Mouse (Mus musculus) hindbrain, embryonic 16.5 days (tissue): Measurements from ENCODE around the gene Nkpd1. TPM values are rescaled to one million over a fixed set of nuclear protein-coding genes. Genes with fewer than 3 reads are reported as not detected.
A peak's percentile ranks its signal among the peaks of the same experiment; 100 is the strongest.

Experiments used
- ATAC-seq: fragments of 200-750 bp; cut with Nextera tagmentation; 2 replicates; pipeline ENCODE4 v1.8.0; 2017; ENCODE audit warnings: moderate TSS enrichment, moderate library complexity
- H3K27ac ChIP-seq: fragments of 300-500 bp; sonication (generic); 2 replicates; pipeline ENCODE4 v1.5.1; 2014; ENCODE audit warnings: low read depth, mild to moderate bottlenecking, control low read depth, low read length, moderate library complexity
- H3K27me3 ChIP-seq: fragments of 300-500 bp; sonication (generic); replicated peaks from 2 replicates; pipeline ENCODE4 v1.6.1; 2014; ENCODE audit warnings: low read length; ENCODE audit not compliant: control insufficient read depth, insufficient read depth
- H3K36me3 ChIP-seq: fragments of 300-500 bp; sonication (generic); 2 replicates; pipeline ENCODE4 v1.6.1; 2014; ENCODE audit warnings: mild to moderate bottlenecking, low read length, moderate library complexity, mixed read lengths; ENCODE audit not compliant: control insufficient read depth, insufficient read depth
- H3K4me1 ChIP-seq: fragments of 300-500 bp; sonication (generic); 2 replicates; pipeline ENCODE4 v1.6.1; 2014; ENCODE audit warnings: low read depth, low read length; ENCODE audit not compliant: control insufficient read depth, insufficient read depth
- H3K4me2 ChIP-seq: fragments of 300-500 bp; sonication (generic); 2 replicates; pipeline ENCODE4 v1.6.1; 2014; ENCODE audit warnings: mild to moderate bottlenecking, low read length, control low read depth, moderate library complexity
- H3K4me3 ChIP-seq: fragments of 300-500 bp; sonication (generic); 2 replicates; pipeline ENCODE4 v1.5.1; 2014; ENCODE audit warnings: mild to moderate bottlenecking, low read length, control low read depth, moderate library complexity
- H3K9ac ChIP-seq: fragments of 300-500 bp; sonication (generic); 2 replicates; pipeline ENCODE4 v1.6.1; 2014; ENCODE audit warnings: low read depth, mild to moderate bottlenecking, control low read depth, low read length, moderate library complexity
- H3K9me3 ChIP-seq: fragments of 300-500 bp; sonication (generic); 2 replicates; pipeline ENCODE4 v1.6.1; 2014; ENCODE audit warnings: mild to moderate bottlenecking, low read length, moderate library complexity; ENCODE audit not compliant: control insufficient read depth
- WGBS: fragments of 180-500 bp; shearing (Covaris S2); extraction: QIAGEN DNeasy Blood & Tissue Kit; methylation state at CpG from one replicate; pipeline ENCODE4 v1.1.7; 2014; 5-methylcytosine and 5-hydroxymethylcytosine counted together
- polyA plus RNA-seq: library from polyadenylated mRNA; unstranded; fragments of >200 nt; fragmentation: Nextera tagmentation; extraction: Ambion mirVana; gene quantifications from 2 replicates; pipeline ENCODE4 v1.2.1, GENCODE M21; 2015

Gene Nkpd1
- polyA plus RNA-seq: 0.99 and 2.3 TPM in 2 replicates

DNA sequence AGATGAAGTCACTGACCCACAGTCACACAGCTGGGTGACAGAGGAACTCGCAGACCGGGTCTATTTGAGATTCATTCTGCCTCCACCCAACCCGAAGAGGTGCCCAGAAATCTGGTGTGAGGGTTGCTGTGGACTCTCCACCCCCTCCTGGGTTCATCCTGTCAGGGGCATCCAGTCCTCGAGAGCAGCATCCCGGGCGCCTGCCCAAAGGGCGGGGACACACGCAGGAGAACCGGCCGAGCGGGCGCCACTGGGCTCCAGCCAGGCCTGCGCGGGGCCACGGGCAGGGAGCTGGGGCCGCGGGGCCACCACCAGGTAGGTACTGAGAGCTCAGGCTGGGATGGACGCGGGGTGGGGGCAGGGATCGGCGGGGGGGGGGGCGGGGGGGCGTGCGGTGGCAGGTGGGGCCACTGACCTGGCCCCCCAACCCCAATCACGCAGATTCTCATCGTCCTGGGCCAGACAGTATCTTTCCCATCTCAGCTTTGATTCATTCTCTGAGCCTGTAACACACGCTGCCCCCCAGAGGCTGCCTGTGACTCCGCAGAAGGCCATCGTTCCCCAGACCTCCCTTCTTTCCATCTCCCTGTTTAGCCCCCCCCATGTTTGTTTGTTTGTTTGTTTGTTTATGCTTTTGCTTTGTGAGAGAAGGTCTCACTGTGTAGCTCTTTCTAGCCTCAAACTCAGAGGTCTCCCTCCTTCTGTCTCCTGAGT is at the start of gene Nkpd1:
TSS of gene Nkpd1 (plus strand) at position 187 of the 714 bp plus-strand sequence.
- WGBS: 5% methylated on average over 16 of the region's 29 CpGs
- no peak for ATAC-seq
- peaks cover 34% of the 10 kb centered on the region for H3K27me3 ChIP-seq
- peaks cover 9% of the 10 kb centered on the region for H3K4me1 ChIP-seq
- H3K27ac ChIP-seq: no peak within 1 kb of the TSS
- peak within 1 kb of the TSS; percentile 64 for H3K9ac ChIP-seq
- no peaks in the 10 kb centered on the region for H3K9me3 ChIP-seq
- peak within 1 kb of the TSS; percentile 57 for H3K4me2 ChIP-seq
- H3K36me3 ChIP-seq: no peaks in the 10 kb centered on the region
- peak within 1 kb of the TSS; percentile 30; the same call in 1 of the 2 replicates for H3K4me3 ChIP-seq

DNA sequence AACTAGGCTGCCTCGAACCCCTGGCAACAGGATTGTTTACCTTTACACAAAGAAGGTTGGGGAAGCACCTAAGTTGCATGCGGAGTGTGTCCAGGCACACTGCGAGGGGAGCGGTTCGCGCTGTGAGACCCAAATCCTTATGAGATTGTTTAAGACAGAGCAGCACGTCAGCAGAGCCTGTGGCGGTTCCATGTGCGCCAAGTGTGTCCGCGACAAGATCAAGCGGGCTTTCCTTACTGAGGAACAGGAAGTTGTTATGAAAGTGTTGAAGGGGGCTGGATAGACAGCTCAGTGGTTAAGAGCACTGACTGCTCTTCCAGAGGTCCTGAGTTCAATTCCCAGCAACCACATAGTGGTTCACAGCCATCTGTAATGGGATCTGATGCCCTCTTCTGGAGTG is 49.4 kb upstream of the Nkpd1 start:
- no peak overlapping the region for H3K4me2 ChIP-seq
- peaks cover 3% of the 10 kb centered on the region; the same call in 1 of the 2 replicates for H3K9me3 ChIP-seq
- no peak overlapping the region for H3K4me3 ChIP-seq
- no peaks in the 10 kb centered on the region for H3K36me3 ChIP-seq
- no peak overlapping the region for H3K27ac ChIP-seq
- H3K4me1 ChIP-seq: peaks cover 5% of the 10 kb centered on the region; the same call in 1 of the 2 replicates
- peaks cover 45% of the 10 kb centered on the region for H3K27me3 ChIP-seq
- no peak for ATAC-seq
- 67% methylated on average over 12 of the region's 12 CpGs for WGBS
- H3K9ac ChIP-seq: no peak overlapping the region

DNA sequence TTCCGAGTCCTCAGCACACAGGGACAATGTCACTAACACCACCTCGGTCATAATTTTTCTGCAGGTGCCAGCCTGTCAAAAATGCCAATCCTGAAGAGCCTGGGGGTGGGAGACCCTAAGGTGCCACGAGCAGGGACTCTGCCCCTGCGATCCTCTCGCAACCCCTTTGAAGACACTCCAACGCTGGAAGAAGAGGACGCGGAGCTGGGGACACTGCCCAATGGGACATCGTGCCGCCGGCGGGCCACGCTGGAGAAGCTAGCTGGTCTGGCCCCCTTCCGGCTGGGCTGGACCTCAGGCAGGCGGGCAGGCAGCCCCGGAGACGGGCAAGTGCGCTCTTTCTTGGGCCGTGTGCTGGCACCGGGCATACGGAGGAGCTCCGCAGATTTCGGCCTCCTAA is 48.2 kb upstream of the Nkpd1 start:
- Histone ChIP-seq H3K27ac (no peak overlapping the region), H3K4me1 (peaks cover 8% of the 10 kb centered on the region), H3K9ac (no peak overlapping the region), H3K9me3 (peaks cover 3% of the 10 kb centered on the region; the same call in 1 of the 2 replicates), H3K4me3 (no peak overlapping the region; the same call in 1 of the 2 replicates), H3K4me2 (no peak overlapping the region), H3K27me3 (peaks cover 43% of the 10 kb centered on the region), H3K36me3 (no peaks in the 10 kb centered on the region)
- ATAC-seq: no peak
- WGBS: 15% methylated on average over 22 of the region's 23 CpGs

DNA sequence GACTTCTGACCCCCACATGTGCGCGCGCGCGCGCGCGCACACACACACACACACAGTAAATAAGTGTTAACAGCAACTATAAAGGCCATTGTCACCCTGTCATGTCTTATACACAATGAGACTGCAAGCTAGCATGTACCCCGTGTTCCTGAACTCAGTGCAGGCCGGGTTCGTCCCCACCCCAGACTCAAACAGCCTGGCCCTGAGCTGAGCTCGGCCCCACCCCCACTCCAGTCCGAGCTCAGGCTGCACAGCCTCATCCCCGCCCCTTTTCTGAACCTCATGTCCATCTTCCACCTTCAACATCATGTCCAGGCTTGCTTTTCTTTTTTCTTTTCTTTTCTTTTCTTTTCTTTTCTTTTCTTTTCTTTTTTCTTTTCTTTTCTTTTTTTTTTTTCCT is 47.3 kb upstream of the Nkpd1 start:
- 17% methylated on average over 14 of the region's 14 CpGs for WGBS
- Histone ChIP-seq H3K36me3 (no peaks in the 10 kb centered on the region), H3K4me2 (no peak overlapping the region), H3K9me3 (peaks cover 3% of the 10 kb centered on the region; the same call in 1 of the 2 replicates), H3K9ac (no peak overlapping the region), H3K27ac (no peak overlapping the region), H3K4me1 (peaks cover 8% of the 10 kb centered on the region), H3K4me3 (no peak overlapping the region), H3K27me3 (peaks cover 40% of the 10 kb centered on the region)
- ATAC-seq: no peak

DNA sequence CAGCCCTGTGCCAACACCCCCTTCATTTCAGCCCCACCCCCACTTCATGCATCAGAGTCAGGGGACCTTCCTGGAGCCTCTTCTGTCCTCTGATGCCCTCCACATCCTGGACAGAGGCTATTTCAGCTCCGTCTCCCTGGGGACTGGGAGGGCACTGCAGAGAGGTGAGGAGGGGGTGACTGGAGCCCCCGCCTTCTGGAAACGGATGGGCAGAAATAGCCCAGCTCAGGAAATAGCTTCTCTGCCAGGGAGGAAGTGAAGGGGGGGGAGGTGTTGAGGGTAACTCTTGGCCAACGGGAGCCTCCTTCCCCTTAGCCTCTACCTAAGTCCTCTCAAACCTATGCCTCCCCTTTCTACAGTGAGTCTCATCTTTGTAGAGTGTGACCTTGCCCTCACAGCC is 45.2 kb upstream of the Nkpd1 start:
- Histone ChIP-seq H3K4me1 (peaks cover 8% of the 10 kb centered on the region), H3K4me3 (no peak overlapping the region), H3K4me2 (no peak overlapping the region), H3K9me3 (peaks cover 3% of the 10 kb centered on the region; the same call in 1 of the 2 replicates), H3K9ac (no peak overlapping the region), H3K27ac (no peak overlapping the region), H3K36me3 (no peaks in the 10 kb centered on the region), H3K27me3 (peaks cover 47% of the 10 kb centered on the region)
- WGBS: 65% methylated on average over 4 of the region's 4 CpGs
- no peak for ATAC-seq

DNA sequence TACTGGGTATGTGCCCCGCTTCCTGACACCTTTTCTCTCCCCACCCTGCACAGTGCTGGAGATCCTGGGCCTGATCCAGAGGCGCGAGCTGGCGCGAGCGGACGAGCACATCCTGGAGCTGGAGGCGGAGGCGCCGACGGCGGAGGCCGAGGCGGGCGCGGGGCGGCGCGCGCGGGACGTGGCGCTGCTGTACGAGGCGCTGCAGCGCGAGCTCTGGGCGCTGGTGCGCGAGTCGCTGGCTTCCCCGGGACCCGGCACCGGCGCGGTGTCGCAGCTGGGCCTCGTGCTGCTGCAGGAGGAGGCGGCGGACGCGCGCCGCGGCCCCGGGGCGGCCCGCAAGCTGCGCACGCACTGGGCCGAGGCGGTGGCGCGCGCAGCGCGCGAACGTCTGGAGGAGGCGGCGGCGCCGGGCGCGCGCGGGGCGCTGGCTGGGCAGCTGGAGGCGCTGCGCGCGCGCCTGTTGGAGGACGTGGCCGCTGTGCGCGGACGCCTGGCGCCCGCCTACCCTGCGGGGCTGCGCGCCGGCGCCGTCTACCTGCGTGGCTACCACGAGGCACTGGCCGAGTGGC is 43.7 kb upstream of the Nkpd1 start:
- Histone ChIP-seq H3K4me3 (peak overlapping the region; percentile 60), H3K9me3 (peaks cover 3% of the 10 kb centered on the region; the same call in 1 of the 2 replicates), H3K4me2 (peak overlapping the region; percentile 79), H3K27ac (peak overlapping the region; percentile 87), H3K9ac (peak overlapping the region; percentile 79), H3K4me1 (peaks cover 8% of the 10 kb centered on the region), H3K27me3 (peaks cover 48% of the 10 kb centered on the region), H3K36me3 (no peaks in the 10 kb centered on the region)
- 0% methylated on average over 72 of the region's 89 CpGs for WGBS
- peak; percentile 93 for ATAC-seq

DNA sequence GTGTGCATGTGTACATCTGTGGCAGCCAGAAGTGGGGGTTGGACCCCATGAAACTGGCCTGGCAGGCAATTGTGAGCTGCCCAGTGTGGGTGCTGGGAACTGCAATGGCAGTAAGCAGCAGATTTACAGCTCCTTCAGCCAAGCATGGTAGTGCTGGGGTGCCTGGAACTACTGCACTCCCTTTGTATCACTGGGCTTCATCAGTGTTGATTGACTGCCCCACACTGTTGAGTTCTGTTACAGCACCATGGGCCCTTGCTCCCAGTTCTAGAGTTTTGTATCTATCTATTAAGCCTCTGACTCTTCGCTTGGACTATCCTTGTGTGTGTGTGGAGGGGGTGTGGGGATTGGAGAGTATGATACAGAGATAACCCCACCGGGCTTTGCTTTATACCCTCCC is 40.6 kb upstream of the Nkpd1 start:
- H3K4me3 ChIP-seq: no peak overlapping the region
- ATAC-seq: no peak
- 82% methylated on average over 2 of the region's 2 CpGs for WGBS
- no peaks in the 10 kb centered on the region for H3K36me3 ChIP-seq
- no peak overlapping the region for H3K9ac ChIP-seq
- H3K4me2 ChIP-seq: no peak overlapping the region
- no peak overlapping the region for H3K27ac ChIP-seq
- H3K27me3 ChIP-seq: peaks cover 22% of the 10 kb centered on the region
- H3K9me3 ChIP-seq: 0 out of 2 replicates have a peak, but pooled peaks cover under 1% of the 10 kb centered on the region
- H3K4me1 ChIP-seq: peaks cover 3% of the 10 kb centered on the region; the same call in 1 of the 2 replicates

DNA sequence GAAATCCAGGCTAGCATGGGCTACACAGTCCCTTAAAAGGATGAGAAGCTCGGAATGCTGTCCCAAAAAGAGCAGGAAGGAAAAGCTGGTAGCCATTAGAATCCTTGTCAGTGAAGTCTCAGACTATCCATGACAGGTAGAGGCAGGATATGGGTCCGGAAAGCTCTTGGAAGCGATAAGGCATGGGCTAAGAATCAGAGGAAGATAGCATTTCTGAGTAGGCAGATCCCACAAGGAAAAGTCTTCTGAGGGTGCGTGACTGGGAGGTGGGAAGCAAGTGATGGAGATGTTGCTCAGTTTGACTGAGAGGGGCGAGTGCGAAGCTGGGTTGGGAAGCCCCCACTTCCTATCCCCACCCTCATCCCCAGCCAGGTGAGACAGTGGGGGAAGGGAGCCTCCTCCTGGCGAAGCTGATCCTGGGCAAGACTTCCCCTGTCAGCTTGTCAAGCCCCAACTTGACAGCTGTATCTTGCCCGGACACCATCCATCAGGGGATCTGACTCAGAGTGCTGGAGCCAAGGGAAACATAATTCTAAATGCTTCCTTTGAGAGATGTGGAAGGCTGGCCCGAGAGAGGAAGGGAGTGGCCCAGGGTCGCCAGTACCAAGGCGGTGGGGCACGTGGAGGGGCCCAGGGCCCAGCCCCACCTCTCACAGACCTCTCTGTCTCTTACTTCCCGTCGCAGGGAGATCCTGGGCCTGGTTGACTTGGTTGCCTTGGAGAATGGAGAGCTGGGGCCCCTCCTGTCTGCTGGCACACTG is 39.8 kb upstream of the Nkpd1 start:
- H3K27me3 ChIP-seq: peaks cover 15% of the 10 kb centered on the region
- 27% methylated on average over 14 of the region's 14 CpGs for WGBS
- H3K4me2 ChIP-seq: no peak overlapping the region
- peaks cover 3% of the 10 kb centered on the region; the same call in 1 of the 2 replicates for H3K4me1 ChIP-seq
- H3K9ac ChIP-seq: no peak overlapping the region
- no peak overlapping the region for H3K27ac ChIP-seq
- H3K4me3 ChIP-seq: no peak overlapping the region
- ATAC-seq: no peak
- H3K36me3 ChIP-seq: no peaks in the 10 kb centered on the region
- H3K9me3 ChIP-seq: no peaks in the 10 kb centered on the region

DNA sequence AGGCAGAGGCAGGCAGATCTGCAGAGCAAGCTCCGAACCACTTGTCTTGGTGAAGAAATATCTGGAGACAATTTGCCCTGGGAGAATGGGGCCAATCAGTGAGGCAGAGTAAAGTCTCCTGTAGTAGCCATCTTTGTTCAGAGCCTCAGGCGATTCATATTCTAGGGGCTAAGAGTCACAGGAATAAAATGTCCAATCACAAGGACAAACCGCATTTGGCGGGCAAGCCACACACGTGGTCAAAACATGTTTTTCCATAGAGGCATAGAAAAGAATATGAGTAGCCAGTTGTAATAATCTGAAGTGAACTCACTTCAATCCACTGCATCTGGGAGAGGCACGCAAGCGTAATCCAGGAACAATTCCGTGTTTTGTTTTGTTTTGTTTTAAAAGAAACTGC is 34.4 kb upstream of the Nkpd1 start:
- no peaks in the 10 kb centered on the region for H3K36me3 ChIP-seq
- H3K9me3 ChIP-seq: no peaks in the 10 kb centered on the region
- H3K9ac ChIP-seq: no peak overlapping the region
- no peak overlapping the region for H3K27ac ChIP-seq
- ATAC-seq: no peak
- H3K4me3 ChIP-seq: no peak overlapping the region
- H3K27me3 ChIP-seq: peaks cover 7% of the 10 kb centered on the region
- H3K4me2 ChIP-seq: no peak overlapping the region
- 84% methylated on average over 8 of the region's 8 CpGs for WGBS
- H3K4me1 ChIP-seq: no peaks in the 10 kb centered on the region
